Mouse (Mus musculus) ES-E14 (cell line): Measurements from ENCODE around the gene Rnft2.

ENCODE experiments used
- HCFC1 ChIP-seq: IDR thresholded peaks from 2 replicates; pipeline ENCODE4 v1.6.1; 2012; ENCODE audit warnings: low read length, inconsistent platforms, borderline replicate concordance; ENCODE audit not compliant: insufficient read depth
- MAFK ChIP-seq: IDR thresholded peaks from 2 replicates; pipeline ENCODE4 v1.6.1; 2014; ENCODE audit warnings: mild to moderate bottlenecking, low read depth, low read length, inconsistent platforms; ENCODE audit not compliant: insufficient read depth
- ZC3H11A ChIP-seq: IDR thresholded peaks from 2 replicates; pipeline ENCODE4 v1.6.1; 2012; ENCODE audit warnings: low read depth, mild to moderate bottlenecking, inconsistent platforms, low read length, borderline replicate concordance

DNA sequence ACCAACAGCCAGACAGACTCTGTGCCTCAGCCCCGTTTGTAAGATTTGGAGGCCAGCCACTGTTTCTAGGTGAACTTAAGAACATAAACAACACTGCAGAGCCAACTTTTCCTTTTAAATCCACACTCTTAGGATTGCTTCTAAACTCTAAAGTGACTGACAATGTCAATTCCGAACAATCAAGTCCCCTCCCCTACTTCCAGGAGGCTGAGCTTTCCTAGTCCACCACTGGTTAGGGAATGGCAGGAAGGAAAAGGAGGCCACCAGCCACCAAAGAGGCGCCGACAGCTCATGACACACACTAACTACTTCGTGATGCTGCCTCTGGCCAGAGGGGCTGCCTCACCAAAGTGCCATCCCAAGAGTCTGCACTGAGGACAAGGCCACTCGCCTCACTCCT is 100.1 kb downstream of the Rnft2 start:
- TF ChIP-seq MAFK, result no peak
- no peak for TF ChIP-seq ZC3H11A
- TF ChIP-seq HCFC1, result no peak
